Mouse (Mus musculus): ENCODE data around the gene Cyp2c54.
"Not testable (repeated sequence)": the region's sequence is repeated elsewhere in the genome, so short reads cannot be mapped to it uniquely, and the experiment has no call there.

Cyp2c54 gene

GRCm38 (mm10) chr19:40073701-40074100 is at the start of gene Cyp2c54:
Gene Cyp2c54, minus strand, starts transcription at chr19:40073827.
- DNase-seq (ENCODE audit: low spot score in 2 of 2) = no peak

GRCm38 (mm10) chr19:40119624-40120023 is 46.0 kb upstream of the Cyp2c54 start:
- not testable (repeated sequence) for DNase-seq (ENCODE audit: low spot score in 2 of 2)

GRCm38 (mm10) chr19:40091111-40091510 is 17.5 kb upstream of the Cyp2c54 start:
- no peak for DNase-seq (ENCODE audit: low spot score in 2 of 2)

GRCm38 (mm10) chr19:40089421-40089820 is 15.8 kb upstream of the Cyp2c54 start, which contains the start of gene Cyp2c50:
Gene Cyp2c50, plus strand, starts transcription at chr19:40089688.
- not testable (repeated sequence) for DNase-seq (ENCODE audit: low spot score in 2 of 2)

- DNase-seq (ENCODE audit: low spot score in 2 of 2) = no peak
Measured at GRCm38 (mm10) chr19:40088381-40088780, 14.8 kb upstream of the Cyp2c54 start.

DNA sequence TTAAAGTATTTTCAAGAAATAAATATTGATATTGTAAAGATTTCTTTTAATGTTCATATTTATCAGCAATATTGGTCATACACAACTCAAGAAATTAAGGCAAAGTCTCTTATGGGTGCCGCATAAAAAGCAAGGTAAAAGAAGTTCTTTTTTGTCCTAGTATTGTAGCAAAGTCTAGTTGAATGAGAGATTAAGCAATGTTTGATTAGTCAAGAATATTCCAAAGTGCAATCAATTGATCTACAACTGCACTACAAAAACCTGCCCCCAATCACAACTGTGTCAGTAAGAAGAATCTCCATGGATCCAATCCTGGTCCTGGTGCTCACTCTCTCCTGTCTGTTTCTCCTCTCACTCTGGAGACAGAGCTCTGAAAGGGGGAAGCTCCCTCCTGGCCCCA is 81.5 kb downstream of the Cyp2c54 start, which contains the start of gene Cyp2c37:
TSS of gene Cyp2c37 (plus strand) at position 285 of the 400 bp plus-strand sequence.
- DNase-seq (ENCODE audit: low spot score in 2 of 2) = not testable (repeated sequence)

DNA sequence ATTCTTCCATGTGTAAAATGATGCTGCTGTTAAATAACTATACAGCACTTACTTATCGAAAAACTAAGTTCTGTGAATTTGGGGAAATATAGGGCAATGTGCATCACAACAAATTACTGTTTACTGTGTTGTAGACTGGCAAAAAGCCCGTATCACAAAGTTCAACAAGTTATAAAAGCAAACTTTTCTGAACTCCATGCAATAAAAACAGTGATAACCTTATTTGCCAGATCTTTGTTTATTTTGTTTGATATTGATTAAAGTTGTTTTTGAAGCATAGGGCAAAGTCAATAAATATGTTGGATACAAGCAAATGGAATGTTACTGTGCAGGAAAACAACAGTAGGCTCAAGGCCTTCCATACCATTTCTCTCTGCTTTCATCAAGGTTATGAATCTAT is 84.2 kb downstream of the Cyp2c54 start:
- no peak for DNase-seq (ENCODE audit: low spot score in 2 of 2)
